Mouse (Mus musculus) CH12.LX (cell line): ENCODE results near the gene Gm37240. TPM values are rescaled to one million over a fixed set of nuclear protein-coding genes. Genes with fewer than 3 reads are reported as not detected.

Experiments used
- DNase-seq: peaks from one replicate; pipeline ENCODE4 v3.0.0-alpha.2; 2013; ENCODE audit errors: extremely low read depth
- H3K27ac ChIP-seq: 2 replicates; pipeline ENCODE4 v1.5.1; 2012; ENCODE audit warnings: low read depth, mild to moderate bottlenecking, control low read depth, moderate library complexity; ENCODE audit not compliant: insufficient read depth
- H3K27me3 ChIP-seq: replicated peaks from 2 replicates; pipeline ENCODE3; 2012; ENCODE audit warnings: inconsistent platforms
- H3K36me3 ChIP-seq, 2 experiments: replicated peaks in 1 of 2; 2 replicates each; pipeline versions ENCODE3 to v1.6.1; 2012; ENCODE audit warnings: inconsistent platforms in 1 of 2, low read length in 1 of 2, mild to moderate bottlenecking in 1 of 2, mixed read lengths in 1 of 2, moderate library complexity in 1 of 2; ENCODE audit not compliant: control insufficient read depth in 1 of 2, insufficient read depth in 1 of 2
- H3K4me1 ChIP-seq, 2 experiments: 2 replicates each; pipeline ENCODE4 v1.6.1; 2012; ENCODE audit warnings: inconsistent platforms in 1 of 2, moderate library complexity in 1 of 2; ENCODE audit not compliant: insufficient read depth in 2 of 2, control insufficient read depth in 1 of 2
- H3K4me2 ChIP-seq: 2 replicates; pipeline ENCODE4 v1.6.1; 2012; ENCODE audit warnings: low read depth, mild to moderate bottlenecking, control low read depth; ENCODE audit not compliant: poor library complexity, insufficient read depth, severe bottlenecking
- H3K4me3 ChIP-seq, 3 experiments: fragments of 150-350 bp in 1 of 3; sonication (generic) in 1 of 3; replicated peaks in 1 of 3; 2 replicates each; pipeline versions ENCODE3 to v1.5.1; 2011 to 2012; ENCODE audit warnings: low read depth in 2 of 3, low read length in 2 of 3, mild to moderate bottlenecking in 2 of 3, moderate library complexity in 2 of 3, control low read depth in 1 of 3, improper control_type of control experiment in 1 of 3, inconsistent platforms in 1 of 3, mixed read lengths in 1 of 3; ENCODE audit not compliant: poor library complexity in 1 of 3
- H3K79me2 ChIP-seq: replicated peaks from 2 replicates; pipeline ENCODE4 v1.6.1; 2012; ENCODE audit warnings: mild to moderate bottlenecking, moderate library complexity; ENCODE audit not compliant: control insufficient read depth, poor library complexity, insufficient read depth, severe bottlenecking; ENCODE audit errors: extremely low read depth
- H3K9ac ChIP-seq: 2 replicates; pipeline ENCODE4 v1.6.1; 2012; ENCODE audit warnings: low read depth, mild to moderate bottlenecking, control low read depth, moderate library complexity; ENCODE audit not compliant: insufficient read depth
- H3K9me3 ChIP-seq: replicated peaks from 2 replicates; pipeline ENCODE3; 2012; ENCODE audit warnings: low read length, inconsistent platforms, mixed read lengths
- BHLHE40 ChIP-seq: IDR thresholded peaks from 2 replicates; pipeline ENCODE4 v1.6.1; 2011; ENCODE audit warnings: mild to moderate bottlenecking, low read depth, low read length, improper control_type of control experiment
- CHD1 ChIP-seq: IDR thresholded peaks from 2 replicates; pipeline ENCODE4 v1.6.1; 2012; ENCODE audit warnings: low read depth, low read length, improper control_type of control experiment, inconsistent platforms
- E2F4 ChIP-seq: IDR thresholded peaks from 2 replicates; pipeline ENCODE4 v1.6.1; 2011; ENCODE audit warnings: low read depth, low read length, improper control_type of control experiment; ENCODE audit not compliant: insufficient replicate concordance
- ETS1 ChIP-seq: conservative IDR thresholded peaks from 2 replicates; pipeline ENCODE4 v1.6.1; 2012; ENCODE audit warnings: low read depth, mild to moderate bottlenecking, inconsistent platforms, low read length, improper control_type of control experiment, moderate library complexity
- HCFC1 ChIP-seq: IDR thresholded peaks from 2 replicates; pipeline ENCODE4 v1.6.1; 2012; ENCODE audit warnings: low read depth, mild to moderate bottlenecking, inconsistent platforms, low read length, improper control_type of control experiment
- IRF4 ChIP-seq: IDR thresholded peaks from 2 replicates; pipeline ENCODE4 v1.6.1; 2014; ENCODE audit warnings: low read depth, mild to moderate bottlenecking, inconsistent platforms, low read length, improper control_type of control experiment
- JUN ChIP-seq: IDR thresholded peaks from 2 replicates; pipeline ENCODE4 v1.6.1; 2011; ENCODE audit warnings: low read depth, mild to moderate bottlenecking, low read length, improper control_type of control experiment, moderate library complexity; ENCODE audit not compliant: insufficient read depth
- JUND ChIP-seq: conservative IDR thresholded peaks from 2 replicates; pipeline ENCODE4 v1.6.1; 2011; ENCODE audit warnings: low read depth, low read length, improper control_type of control experiment
- KAT2A ChIP-seq: IDR thresholded peaks from 2 replicates; pipeline ENCODE4 v1.6.1; 2012; ENCODE audit warnings: low read length, improper control_type of control experiment, inconsistent platforms; ENCODE audit not compliant: insufficient replicate concordance
- MAFK ChIP-seq: IDR thresholded peaks from 2 replicates; pipeline ENCODE4 v1.6.1; 2011; ENCODE audit warnings: low read length, improper control_type of control experiment; ENCODE audit not compliant: insufficient replicate concordance
- MAZ ChIP-seq: IDR thresholded peaks from 2 replicates; pipeline ENCODE4 v1.6.1; 2012; ENCODE audit warnings: low read depth, mild to moderate bottlenecking, inconsistent platforms, low read length, improper control_type of control experiment, moderate library complexity
- MEF2A ChIP-seq: IDR thresholded peaks from 2 replicates; pipeline ENCODE4 v1.6.1; 2014; ENCODE audit warnings: low read depth, mild to moderate bottlenecking, inconsistent platforms, low read length, improper control_type of control experiment, borderline replicate concordance
- MXI1 ChIP-seq: IDR thresholded peaks from 2 replicates; pipeline ENCODE4 v1.6.1; 2011; ENCODE audit warnings: mild to moderate bottlenecking, low read depth, low read length, improper control_type of control experiment
- MYC ChIP-seq: IDR thresholded peaks from 2 replicates; pipeline ENCODE4 v1.6.1; 2011; ENCODE audit warnings: low read depth, mild to moderate bottlenecking, improper control_type of control experiment, low read length
- POLR2A ChIP-seq: IDR thresholded peaks from 2 replicates; pipeline ENCODE4 v1.6.1; 2011; ENCODE audit warnings: low read depth, mild to moderate bottlenecking, improper control_type of control experiment, low read length
- RAD21 ChIP-seq: IDR thresholded peaks from 2 replicates; pipeline ENCODE4 v1.6.1; 2011; ENCODE audit warnings: low read depth, mild to moderate bottlenecking, low read length, improper control_type of control experiment, moderate library complexity
- TBP ChIP-seq: conservative IDR thresholded peaks from 2 replicates; pipeline ENCODE4 v1.6.1; 2011; ENCODE audit warnings: low read depth, low read length, improper control_type of control experiment
- TCF12 ChIP-seq: IDR thresholded peaks from 2 replicates; pipeline ENCODE4 v1.6.1; 2014; ENCODE audit warnings: low read depth, mild to moderate bottlenecking, inconsistent platforms, low read length, improper control_type of control experiment
- ZKSCAN1 ChIP-seq: IDR thresholded peaks from 2 replicates; pipeline ENCODE4 v1.6.1; 2012; ENCODE audit warnings: low read depth, inconsistent platforms, low read length, improper control_type of control experiment, borderline replicate concordance
- ZMIZ1 ChIP-seq: IDR thresholded peaks from 2 replicates; pipeline ENCODE4 v1.6.1; 2012; ENCODE audit warnings: low read depth, mild to moderate bottlenecking, inconsistent platforms, low read length, improper control_type of control experiment
- dilution Hi-C: fragments of 300-500 bp; cut with MboI; formaldehyde crosslinking; loops from 2 replicates; pipeline ENCODE4 v1.14.3; 2020; ENCODE audit warnings: low sequenced_read_pairs; ENCODE audit not compliant: extremely low pct_unique_long_range_greater_than_20kb, extremely low pct_ligation_motif_present
- in situ Hi-C: fragments of 300-500 bp; cut with MboI; formaldehyde crosslinking; loops from 3 replicates; pipeline ENCODE4 v1.14.3; 2019; ENCODE audit warnings: low sequenced_read_pairs, low pct_ligation_motif_present, low pct_unique_long_range_greater_than_20kb, mixed read lengths
- polyA plus RNA-seq: library from polyadenylated mRNA; unstranded; fragments of >175 nt; gene quantifications from 2 replicates; pipeline ENCODE4 v1.2.1, GENCODE M21; 2012; ENCODE audit warnings: low read depth; ENCODE audit not compliant: insufficient read length
- total RNA-seq, 2 experiments: library from RNA; depleted of rRNA; stranded (reverse); fragments of 300-350 nt in 1 of 2; fragments of >200 nt in 1 of 2; gene quantifications; 2 replicates each; pipeline ENCODE4 v1.2.3; 2012 to 2014

Gene Gm37240
- total and polyA plus RNA-seq, 3 experiments, result 0.08 to 0.19 (median 0.14) TPM

GRCm38 (mm10) chr3:84541881-84542280, 1345.4 kb downstream of the Gm37240 start:
- Histone ChIP-seq H3K9me3 (no peaks in the 10 kb centered on the region), H3K9ac (no peak overlapping the region), H3K4me2 (no peak overlapping the region), H3K4me1 (peaks cover 0 to 1% of the 10 kb centered on the region in 2 experiments; a peak in 2 of 4 replicates), H3K4me3 (no peak overlapping the region), H3K27me3 (no peaks in the 10 kb centered on the region), H3K27ac (no peak overlapping the region), H3K36me3 (peaks cover 0 to 12% of the 10 kb centered on the region in 2 experiments), H3K79me2 (no peaks in the 10 kb centered on the region; the same call in 1 of the 2 replicates)
- no peak for DNase-seq
- no peak for TF ChIP-seq TBP
- no peak for TF ChIP-seq BHLHE40
- TF ChIP-seq MAFK, result no peak
- no peak for TF ChIP-seq POLR2A
- TF ChIP-seq IRF4, result no peak
- TF ChIP-seq MEF2A, result no peak
- no peak for TF ChIP-seq CHD1
- TF ChIP-seq ZMIZ1, result no peak
- no peak for TF ChIP-seq HCFC1
- no peak for TF ChIP-seq RAD21
- TF ChIP-seq ZKSCAN1, result no peak
- TF ChIP-seq JUND, result no peak
- in situ Hi-C loops, result loop anchor here (25.0 kb wide), 1 partner anchor 380 kb away; the partner anchor contains the start of genes Gm6525 and Mnd1
- dilution Hi-C loops, result no loop called here

GRCm38 (mm10) chr3:84540640-84541039, 1346.7 kb downstream of the Gm37240 start:
- Histone ChIP-seq H3K36me3 (peaks cover 0 to 12% of the 10 kb centered on the region in 2 experiments), H3K4me2 (no peak overlapping the region), H3K27me3 (no peaks in the 10 kb centered on the region), H3K79me2 (no peaks in the 10 kb centered on the region; the same call in 1 of the 2 replicates), H3K9me3 (no peaks in the 10 kb centered on the region), H3K4me1 (no peaks in the 10 kb centered on the region), H3K4me3 (no peak overlapping the region), H3K9ac (no peak overlapping the region), H3K27ac (no peak overlapping the region)
- dilution Hi-C loops, result no loop called here
- in situ Hi-C loops, result loop anchor here (25.0 kb wide), 1 partner anchor 378 kb away; the partner anchor contains the start of genes Gm6525 and Mnd1
- TF ChIP-seq MXI1 (no peak), E2F4 (no peak), KAT2A (no peak), ETS1 (no peak), CHD1 (no peak), MYC (no peak), BHLHE40 (no peak), JUND (no peak), MAFK (no peak), JUN (no peak), MAZ (no peak), TCF12 (no peak)
- no peak for DNase-seq
